Mouse (Mus musculus): ENCODE results near the gene Fkbp2. TPM values are rescaled to one million over a fixed set of nuclear protein-coding genes. Genes with fewer than 3 reads are reported as not detected.
"Not testable (repeated sequence)": the region's sequence is repeated elsewhere in the genome, so short reads cannot be mapped to it uniquely, and the experiment has no call there.

Gene Fkbp2
- total RNA-seq, 4 experiments from 2014 or later = 17.2 to 23.1 (median 20.9) TPM

DNA sequence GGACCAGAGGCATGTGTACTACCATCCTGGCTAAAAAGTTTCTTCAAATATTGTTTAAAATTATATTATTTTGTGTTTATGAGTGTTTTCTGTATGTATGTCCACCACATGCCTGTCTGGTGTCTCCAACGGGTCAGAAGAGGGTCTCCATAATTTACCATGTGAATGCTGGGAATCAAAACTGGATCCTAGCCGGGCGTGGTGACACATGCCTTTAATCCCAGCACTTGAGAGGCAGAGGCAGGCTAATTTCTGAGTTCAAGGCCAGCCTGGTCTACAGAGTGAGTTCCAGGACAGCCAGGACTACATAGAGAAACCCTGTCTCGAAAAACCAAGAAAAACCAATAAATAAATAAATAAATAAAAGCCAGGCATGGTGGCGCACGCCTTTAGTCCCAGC, 10.9 kb upstream of the Fkbp2 start:
- DNase-seq (ENCODE audit: low spot score) = not testable (repeated sequence)

DNA sequence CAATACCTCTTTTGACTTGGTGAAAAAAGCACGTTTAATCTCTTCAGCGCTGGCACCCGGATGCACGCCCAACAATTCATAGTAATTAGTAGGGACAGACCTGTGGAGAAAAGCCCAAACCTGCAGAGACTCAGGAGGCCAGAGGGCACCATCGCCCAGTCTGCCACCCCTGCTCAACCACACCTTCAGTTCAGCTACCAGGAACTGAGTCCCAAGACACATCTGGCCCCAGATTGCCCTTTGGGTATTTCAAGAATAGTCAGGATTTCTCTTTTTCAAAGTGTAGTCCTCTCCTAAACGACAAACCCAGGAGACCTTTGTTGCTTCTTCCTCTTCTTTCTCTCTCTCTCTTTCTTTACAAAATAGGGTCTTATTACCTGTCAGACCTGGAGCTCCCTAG, 10.4 kb upstream of the Fkbp2 start:
- no peak for DNase-seq (ENCODE audit: low spot score)

GRCm38 (mm10) chr19:6989251-6989650, 8.9 kb upstream of the Fkbp2 start:
- no peak for DNase-seq (ENCODE audit: low spot score)

DNA sequence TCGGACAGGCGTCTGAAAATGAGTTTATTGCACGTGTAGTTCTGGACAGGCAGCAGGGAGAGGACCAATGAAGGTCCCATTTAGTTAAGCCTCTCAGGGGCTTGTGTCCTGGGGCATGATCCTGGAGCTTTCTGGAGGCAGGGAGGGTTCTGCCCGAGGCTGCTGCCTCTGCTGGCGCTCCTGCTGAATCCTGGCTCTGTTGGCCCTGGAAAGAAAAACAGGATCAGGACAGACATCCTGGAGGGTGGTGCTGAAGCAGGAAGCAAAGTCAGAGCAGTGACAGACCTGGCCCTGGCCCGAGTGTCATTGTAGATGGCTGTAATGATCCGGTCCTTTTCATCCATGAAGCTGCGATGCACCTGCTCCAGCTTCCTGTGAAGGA, 7.6 kb upstream of the Fkbp2 start:
- DNase-seq (ENCODE audit: low spot score) = no peak

DNA sequence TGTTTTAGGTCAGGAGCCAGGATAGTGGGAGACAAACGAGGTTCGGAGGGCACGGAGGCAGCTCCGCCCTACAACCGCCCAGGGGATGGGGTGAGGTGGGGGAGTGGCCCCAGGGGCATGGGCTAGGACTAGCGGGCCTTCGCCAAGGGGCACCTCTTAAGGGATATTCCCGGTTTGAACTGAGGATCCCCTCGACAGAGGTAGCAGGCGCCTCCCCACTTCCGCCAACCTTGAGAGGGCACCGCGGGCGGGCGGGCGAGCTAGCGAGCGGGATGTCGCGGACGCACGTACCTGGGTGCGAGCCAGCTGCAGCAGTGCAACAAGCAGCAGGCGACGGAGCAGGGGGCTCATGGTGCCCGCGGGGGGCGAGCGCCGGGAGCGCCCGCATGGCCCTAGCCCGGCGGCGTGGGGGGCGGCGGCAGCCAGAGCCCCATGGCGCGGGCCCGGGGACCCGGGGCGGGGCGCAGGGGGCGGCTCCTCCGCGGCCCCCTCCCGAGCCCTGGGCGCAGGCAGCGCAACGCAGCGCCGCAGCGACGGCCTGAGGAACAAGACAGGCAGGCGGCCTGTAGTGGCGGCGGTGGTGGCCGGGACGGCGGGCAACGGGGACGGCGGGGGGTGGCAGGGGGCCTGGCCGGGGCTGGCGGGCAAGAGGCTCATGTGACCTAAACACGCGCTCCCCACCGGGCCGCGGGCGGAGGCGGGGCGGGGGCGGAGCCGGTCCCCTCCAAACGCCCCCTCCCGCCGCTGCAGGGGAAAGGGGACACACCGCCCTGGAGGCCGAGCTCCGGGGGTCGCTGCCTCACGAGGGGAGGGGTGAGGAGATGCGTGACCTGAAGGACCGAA, 7.0 kb upstream of the Fkbp2 start, which contains the start of gene Vegfb:
Vegfb (minus strand) TSS at position 591 of the 843 bp plus-strand sequence.
- no peak for DNase-seq (ENCODE audit: low spot score)

GRCm38 (mm10) chr19:6985951-6986708, 5.8 kb upstream of the Fkbp2 start:
- no peak for DNase-seq (ENCODE audit: low spot score)

DNA sequence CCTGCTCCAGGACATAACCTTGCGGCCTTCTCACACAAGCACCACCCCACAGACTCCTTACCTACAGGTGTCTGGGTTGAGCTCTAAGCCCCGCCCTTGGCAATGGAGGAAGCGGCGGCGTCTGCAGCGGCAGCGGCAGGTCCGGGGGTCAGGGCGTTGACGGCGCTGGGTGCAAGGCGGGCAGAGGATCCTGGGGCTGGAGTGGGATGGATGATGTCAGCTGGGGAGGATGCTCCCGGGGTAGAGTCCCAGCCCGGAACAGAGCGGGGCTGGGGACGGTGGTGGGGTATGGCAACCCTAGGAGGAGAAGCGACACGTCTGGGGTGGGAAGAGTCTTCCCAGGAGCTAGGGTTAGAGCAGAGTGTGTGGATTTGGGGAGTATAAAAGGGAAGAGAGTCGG, 5.0 kb upstream of the Fkbp2 start:
- no peak for DNase-seq (ENCODE audit: low spot score)

GRCm38 (mm10) chr19:6983621-6984020, 3.3 kb upstream of the Fkbp2 start:
- DNase-seq (ENCODE audit: low spot score) = no peak

DNA sequence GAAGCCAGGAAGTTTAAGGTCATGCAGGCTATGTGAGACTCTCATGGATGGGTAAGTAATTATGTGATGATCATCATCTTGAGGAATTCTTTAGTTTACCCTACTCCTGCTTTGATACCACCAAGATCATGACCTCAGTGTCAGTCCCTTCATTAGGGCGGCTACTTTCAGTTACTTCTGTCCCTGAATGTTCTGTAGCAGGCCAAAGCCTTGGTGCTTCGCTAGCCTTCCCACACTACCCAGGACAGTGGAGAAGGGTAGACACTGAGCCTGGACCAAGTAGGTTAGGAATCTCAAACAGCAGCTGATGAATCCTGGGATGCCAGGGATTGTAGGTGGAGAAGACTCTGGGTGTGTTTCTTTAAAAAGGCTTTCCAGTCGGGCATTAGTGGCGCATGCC, 1.2 kb upstream of the Fkbp2 start:
- DNase-seq (ENCODE audit: low spot score) = no peak

DNA sequence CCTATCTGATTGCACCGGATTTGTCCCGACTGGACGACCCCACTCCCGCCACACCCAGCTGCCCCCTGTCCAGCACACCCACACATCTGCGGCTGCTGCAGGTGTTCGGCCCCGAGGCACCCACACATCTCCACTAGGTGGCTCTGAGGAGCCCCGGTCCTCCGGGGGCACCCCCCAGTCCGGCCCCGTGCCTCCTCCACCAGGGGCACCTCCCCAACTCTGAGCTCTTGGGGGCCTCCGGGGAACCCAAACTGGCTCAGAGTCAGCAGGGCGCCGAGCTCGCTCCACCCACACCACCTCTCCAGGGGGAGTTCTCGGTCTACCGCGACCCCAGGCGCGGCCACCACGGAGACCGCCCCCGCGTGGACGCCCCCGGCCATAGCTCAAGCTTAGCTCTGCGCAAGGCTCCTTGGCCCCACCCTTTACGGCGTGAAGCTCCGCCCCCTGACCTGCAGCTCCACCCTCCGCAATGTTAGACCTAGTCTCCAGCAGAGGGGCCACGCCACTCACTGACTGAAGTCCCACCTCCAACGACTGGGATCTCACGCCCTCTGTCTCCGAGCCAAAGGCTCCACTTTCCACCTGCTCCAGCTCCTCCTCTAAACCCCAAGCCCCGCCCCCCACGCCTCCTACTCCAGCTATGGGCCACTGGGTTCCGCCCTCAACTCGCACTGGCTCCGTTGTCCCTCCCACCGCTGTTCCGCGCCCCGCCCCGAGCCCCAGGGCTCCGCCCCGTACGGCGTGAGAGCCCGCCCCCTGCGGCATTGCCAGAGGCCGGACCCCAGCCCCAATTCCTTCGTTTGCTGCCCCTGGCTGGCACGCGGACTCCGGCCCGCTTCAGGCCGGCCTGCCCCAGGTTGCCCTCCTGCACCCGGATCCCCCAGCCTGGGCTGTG, 568 bp downstream of the Fkbp2 start:
- DNase-seq (ENCODE audit: low spot score) = peak; percentile 99

- DNase-seq (ENCODE audit: low spot score) = no peak
Measured at GRCm38 (mm10) chr19:6979001-6979479, 1.3 kb downstream of the Fkbp2 start.

DNA sequence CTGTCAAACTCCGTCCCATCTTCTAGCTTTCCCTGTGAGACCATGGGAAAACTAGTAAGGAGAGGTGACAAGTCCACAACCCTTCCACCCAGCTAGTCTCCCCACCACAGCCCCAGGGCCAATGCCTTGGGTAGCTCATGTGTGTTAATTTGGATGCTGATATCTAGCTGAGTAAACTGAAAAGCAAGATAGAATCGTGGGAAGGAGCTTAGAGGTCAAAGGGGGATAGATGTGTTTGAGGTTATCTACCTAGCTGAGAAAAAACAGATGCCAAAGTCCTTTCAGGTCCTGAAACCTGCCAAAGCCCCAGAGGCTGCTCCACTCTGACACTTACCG, 1.7 kb downstream of the Fkbp2 start:
- no peak for DNase-seq (ENCODE audit: low spot score)

GRCm38 (mm10) chr19:6977759-6978638, 2.3 kb downstream of the Fkbp2 start:
- DNase-seq (ENCODE audit: low spot score) = no peak

- no peak for DNase-seq (ENCODE audit: low spot score)
Measured at GRCm38 (mm10) chr19:6975537-6976521, 4.5 kb downstream of the Fkbp2 start, which contains the start of gene Plcb3. TSS of gene Plcb3 (minus strand) at chr19:6976470.

DNA sequence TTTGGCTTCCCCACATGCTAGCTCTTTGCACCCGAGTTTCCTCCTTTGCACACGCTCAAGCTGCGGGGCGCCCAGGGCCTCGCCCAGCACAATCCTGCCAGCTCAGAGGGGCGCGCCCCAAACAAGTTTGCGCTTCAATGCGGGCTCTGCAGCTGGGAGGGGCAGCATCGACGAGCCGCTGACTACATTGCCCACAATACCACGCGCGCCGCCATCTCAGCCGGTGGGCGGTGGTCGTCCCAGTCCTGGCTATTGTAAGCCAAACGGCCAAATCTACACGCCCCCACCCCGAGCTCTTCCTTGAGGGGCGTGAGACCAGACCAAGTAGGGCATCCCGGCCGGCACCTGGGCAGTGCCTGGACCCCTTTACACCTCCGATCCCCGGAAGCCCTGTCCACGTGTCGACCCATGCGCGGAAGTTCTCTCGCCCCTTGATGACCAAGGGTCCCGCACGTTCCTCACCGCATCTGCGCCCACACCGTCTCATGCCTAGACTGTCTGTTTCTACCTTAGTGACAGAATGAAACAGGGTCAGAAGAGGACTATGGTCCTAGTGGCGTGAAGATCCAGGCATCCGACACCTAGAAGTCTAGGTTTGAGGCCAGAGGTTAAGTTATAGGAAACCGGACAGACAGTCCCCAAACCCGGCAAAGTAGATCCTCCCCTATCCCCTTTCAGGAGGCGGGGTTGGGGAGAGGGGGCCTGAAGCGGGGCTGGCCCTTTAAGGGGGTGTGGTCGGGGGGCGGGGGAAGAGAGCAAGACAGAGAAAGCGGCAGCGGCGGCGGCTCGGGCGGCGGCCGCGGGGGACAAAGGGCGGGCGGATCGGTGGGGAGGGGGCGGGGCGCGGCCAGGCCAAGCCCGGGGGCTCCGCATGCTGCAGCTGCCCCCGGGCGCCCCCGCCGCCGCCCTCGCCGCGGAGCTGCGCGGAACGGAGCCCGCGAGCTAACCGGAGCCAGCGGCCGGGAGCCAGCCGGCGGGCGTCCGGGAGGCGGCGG, 5.8 kb downstream of the Fkbp2 start, which contains the start of gene Ppp1r14b:
Ppp1r14b (plus strand) TSS at position 758 of the 995 bp plus-strand sequence.
- peak; percentile 71 for DNase-seq (ENCODE audit: low spot score)

GRCm38 (mm10) chr19:6973581-6974190, 6.6 kb downstream of the Fkbp2 start:
- no peak for DNase-seq (ENCODE audit: low spot score)

GRCm38 (mm10) chr19:6972247-6972917, 7.9 kb downstream of the Fkbp2 start:
- no peak for DNase-seq (ENCODE audit: low spot score)
